9 mouse cellular contexts compared by ENCODE assay signal in genomic region chr10:81290698-81291460, GRCm38 (mm10). TPM values are rescaled to one million over a fixed set of nuclear protein-coding genes. Genes with fewer than 3 reads are reported as not detected.
A peak's percentile ranks its signal among the peaks of the same experiment; 100 is the strongest.
DNase-seq lines count a peak whose midpoint lies in the region; ATAC-seq lines count a peak whose summit lies in the region.
"Had no signal": no experiment of that assay in that cellular context is flagged by ENCODE, and none has a peak within 500 bp of the region (broad histone marks: within the 10 kb centered on the region; RNA-seq: fewer than 3 reads in every experiment).

No protein-coding gene starts in this region.

- peaks cover 16% of the 10 kb centered on the region for H3K36me3 ChIP-seq in embryonic facial prominence, embryonic 10.5 days (replicated peaks)
- H3K36me3 ChIP-seq in limb, embryonic 13.5 days, result no peaks in the 10 kb centered on the region
- H3K36me3 ChIP-seq in neural tube, embryonic 13.5 days, result no peaks in the 10 kb centered on the region

- peaks cover 61% of the 10 kb centered on the region for H3K4me1 ChIP-seq in embryonic facial prominence, embryonic 10.5 days
- H3K4me1 ChIP-seq in limb, embryonic 13.5 days, result peaks cover 42% of the 10 kb centered on the region
- H3K4me1 ChIP-seq in neural tube, embryonic 13.5 days (replicated peaks), result peaks cover 44% of the 10 kb centered on the region

- 14% methylated on average over 24 of the region's 24 CpGs for WGBS in embryonic facial prominence, embryonic 10.5 days
- 15% methylated on average over 24 of the region's 24 CpGs for WGBS in limb, embryonic 13.5 days
- WGBS in neural tube, embryonic 13.5 days, result 12% methylated on average over 24 of the region's 24 CpGs

- H3K4me2 ChIP-seq in limb, embryonic 13.5 days (replicated peaks), result peak overlapping the region; percentile 42
- no peak overlapping the region for H3K4me2 ChIP-seq in neural tube, embryonic 13.5 days

- H3K27ac ChIP-seq in embryonic facial prominence, embryonic 10.5 days (replicated peaks), result no peak overlapping the region
- no peak overlapping the region for H3K27ac ChIP-seq in limb, embryonic 13.5 days
- no peak overlapping the region for H3K27ac ChIP-seq in neural tube, embryonic 13.5 days (replicated peaks)

- H3K9ac ChIP-seq in limb, embryonic 13.5 days, result peak overlapping the region; percentile 50
- peak overlapping the region; percentile 10; the same call in 1 of the 2 replicates for H3K9ac ChIP-seq in neural tube, embryonic 13.5 days

- peak overlapping the region; percentile 32 for H3K4me3 ChIP-seq in embryonic facial prominence, embryonic 10.5 days
- H3K4me3 ChIP-seq in limb, embryonic 13.5 days, result peak overlapping the region; percentile 7
- no peak overlapping the region for H3K4me3 ChIP-seq in neural tube, embryonic 13.5 days
- H3K4me3 ChIP-seq: myocyte had no signal

- no peak for ATAC-seq in cerebellum, adult (ENCODE audit: insufficient number of reproducible peaks, low FRiP score, low TSS enrichment)
- ATAC-seq in limb, embryonic 13.5 days (ENCODE audit: low FRiP score, low read depth), result no peak
- no peak for ATAC-seq in neural tube, embryonic 13.5 days (ENCODE audit: low read depth)

- no peaks in the 10 kb centered on the region for H3K9me3 ChIP-seq in embryonic facial prominence, embryonic 10.5 days
- no peaks in the 10 kb centered on the region for H3K9me3 ChIP-seq in limb, embryonic 13.5 days
- H3K9me3 ChIP-seq in neural tube, embryonic 13.5 days, result no peaks in the 10 kb centered on the region

- H3K27me3 ChIP-seq in embryonic facial prominence, embryonic 10.5 days (replicated peaks; ENCODE audit: low read depth, poor library complexity, severe bottlenecking), result peaks cover 59% of the 10 kb centered on the region
- H3K27me3 ChIP-seq in limb, embryonic 13.5 days, result peaks cover 53% of the 10 kb centered on the region
- H3K27me3 ChIP-seq in neural tube, embryonic 13.5 days, result peaks cover 41% of the 10 kb centered on the region

- DNase-seq in cerebellum, postnatal 10 days, result peak; percentile 54
- no peak for DNase-seq in embryonic facial prominence, embryonic 10.5 days (ENCODE audit: low spot score)
- no peak for DNase-seq in testis, postnatal 10 days (ENCODE audit: low spot score)
- DNase-seq in heart, adult 8-10 months (ENCODE audit: low spot score), result no peak
- no peak for DNase-seq in left cerebral cortex, postnatal 25 days (ENCODE audit: low spot score in 2 of 2)

- intact Hi-C loops in left cerebral cortex, postnatal 25 days (cut with DNase I), result loop anchor here (2.0 kb wide), 1 partner anchor 60 kb away; the partner anchor contains the start of gene Hmg20b

RNA-seq across cellular contexts. Expression of gene Tjp3, which starts 0.5 kb away (rescaled TPM):
- polyA plus RNA-seq in embryonic facial prominence, embryonic 10.5 days (2016; fragmentation: Nextera tagmentation; extraction: Ambion mirVana), result 8.9 and 9.0 TPM in 2 replicates
- 2.6 and 2.9 TPM in 2 replicates for polyA plus RNA-seq in limb, embryonic 13.5 days (2015; fragmentation: Nextera tagmentation; extraction: Ambion mirVana)
- polyA plus RNA-seq in neural tube, embryonic 13.5 days (2015; fragmentation: Nextera tagmentation; extraction: Ambion mirVana), result 2.3 and 3.3 TPM in 2 replicates
- total RNA-seq in heart, adult 8-10 months (2022), result under 1 TPM in 1 of 4 experiments, not detected in 3; 0.22 TPM
- total RNA-seq in left cerebral cortex, postnatal 25 days (2021), result under 1 TPM; 0.23 to 0.30 TPM

RNA-seq across cellular contexts. Expression of gene Pip5k1c, which starts 1.9 kb away (rescaled TPM):
- 72.2 and 72.4 TPM in 2 replicates for polyA plus RNA-seq in embryonic facial prominence, embryonic 10.5 days (2016; fragmentation: Nextera tagmentation; extraction: Ambion mirVana)
- 51.5 and 58.5 TPM in 2 replicates for polyA plus RNA-seq in limb, embryonic 13.5 days (2015; fragmentation: Nextera tagmentation; extraction: Ambion mirVana)
- polyA plus RNA-seq in neural tube, embryonic 13.5 days (2015; fragmentation: Nextera tagmentation; extraction: Ambion mirVana), result 99.3 and 102 TPM in 2 replicates
- 10 to 100 TPM; 25.7 to 29.5 (median 26.8) TPM for total RNA-seq in heart, adult 8-10 months (2022)
- total RNA-seq in left cerebral cortex, postnatal 25 days (2021), result 100 to 1,000 TPM; 402 to 420 TPM

RNA-seq across cellular contexts. Expression of gene Apba3, which starts 24.1 kb away (rescaled TPM):
- polyA plus RNA-seq in embryonic facial prominence, embryonic 10.5 days (2016; fragmentation: Nextera tagmentation; extraction: Ambion mirVana), result 57.2 and 57.5 TPM in 2 replicates
- polyA plus RNA-seq in limb, embryonic 13.5 days (2015; fragmentation: Nextera tagmentation; extraction: Ambion mirVana), result 63.3 and 63.5 TPM in 2 replicates
- polyA plus RNA-seq in neural tube, embryonic 13.5 days (2015; fragmentation: Nextera tagmentation; extraction: Ambion mirVana), result 33.7 and 36.1 TPM in 2 replicates
- 100 to 1,000 TPM; 105 to 122 (median 112) TPM for total RNA-seq in heart, adult 8-10 months (2022)
- total RNA-seq in left cerebral cortex, postnatal 25 days (2021), result 10 to 100 TPM; 38.6 to 40.0 TPM

RNA-seq across cellular contexts. Expression of gene Mrpl54, which starts 24.1 kb away (rescaled TPM):
- 223 and 237 TPM in 2 replicates for polyA plus RNA-seq in embryonic facial prominence, embryonic 10.5 days (2016; fragmentation: Nextera tagmentation; extraction: Ambion mirVana)
- polyA plus RNA-seq in limb, embryonic 13.5 days (2015; fragmentation: Nextera tagmentation; extraction: Ambion mirVana), result 206 and 213 TPM in 2 replicates
- polyA plus RNA-seq in neural tube, embryonic 13.5 days (2015; fragmentation: Nextera tagmentation; extraction: Ambion mirVana), result 145 and 150 TPM in 2 replicates
- 100 to 1,000 TPM; 105 to 124 (median 112) TPM for total RNA-seq in heart, adult 8-10 months (2022)
- 10 to 100 TPM; 42.5 to 47.3 TPM for total RNA-seq in left cerebral cortex, postnatal 25 days (2021)

RNA-seq across cellular contexts. Expression of gene Cactin, which starts 30.0 kb away (rescaled TPM):
- polyA plus RNA-seq in embryonic facial prominence, embryonic 10.5 days (2016; fragmentation: Nextera tagmentation; extraction: Ambion mirVana), result 52.3 and 54.3 TPM in 2 replicates
- polyA plus RNA-seq in limb, embryonic 13.5 days (2015; fragmentation: Nextera tagmentation; extraction: Ambion mirVana), result 41.8 and 42.3 TPM in 2 replicates
- 32.5 and 42.5 TPM in 2 replicates for polyA plus RNA-seq in neural tube, embryonic 13.5 days (2015; fragmentation: Nextera tagmentation; extraction: Ambion mirVana)
- total RNA-seq in heart, adult 8-10 months (2022), result 10 to 100 TPM; 14.4 to 19.2 (median 16.3) TPM
- 10 to 100 TPM; 27.8 to 28.4 TPM for total RNA-seq in left cerebral cortex, postnatal 25 days (2021)

Comparison
In these comparisons a context has a peak if more than half of its experiments do, and no peak if none do; other contexts are left out.
1. DNase-seq: peak in cerebellum, postnatal 10 days (2 of 2); none in embryonic facial prominence, embryonic 10.5 days (single experiment), testis, postnatal 10 days (single experiment), heart, adult 8-10 months (single experiment) and left cerebral cortex, postnatal 25 days (0 of 2).